Mouse (Mus musculus) layer of hippocampus, postnatal 36 days (tissue): Measurements from ENCODE around the gene S100a13. TPM values are rescaled to one million over a fixed set of nuclear protein-coding genes. Genes with fewer than 3 reads are reported as not detected.

ENCODE experiments used
- DNase-seq, 2 experiments: peaks; one replicate each; pipeline ENCODE4 v3.0.0; 2022
- total RNA-seq, 2 experiments: library from RNA; stranded (reverse); gene quantifications; 2 replicates each; pipeline ENCODE4 v1.2.3; 2021

Gene S100a13
- total RNA-seq: 10 to 100 TPM; 21.1 to 26.4 TPM

DNA sequence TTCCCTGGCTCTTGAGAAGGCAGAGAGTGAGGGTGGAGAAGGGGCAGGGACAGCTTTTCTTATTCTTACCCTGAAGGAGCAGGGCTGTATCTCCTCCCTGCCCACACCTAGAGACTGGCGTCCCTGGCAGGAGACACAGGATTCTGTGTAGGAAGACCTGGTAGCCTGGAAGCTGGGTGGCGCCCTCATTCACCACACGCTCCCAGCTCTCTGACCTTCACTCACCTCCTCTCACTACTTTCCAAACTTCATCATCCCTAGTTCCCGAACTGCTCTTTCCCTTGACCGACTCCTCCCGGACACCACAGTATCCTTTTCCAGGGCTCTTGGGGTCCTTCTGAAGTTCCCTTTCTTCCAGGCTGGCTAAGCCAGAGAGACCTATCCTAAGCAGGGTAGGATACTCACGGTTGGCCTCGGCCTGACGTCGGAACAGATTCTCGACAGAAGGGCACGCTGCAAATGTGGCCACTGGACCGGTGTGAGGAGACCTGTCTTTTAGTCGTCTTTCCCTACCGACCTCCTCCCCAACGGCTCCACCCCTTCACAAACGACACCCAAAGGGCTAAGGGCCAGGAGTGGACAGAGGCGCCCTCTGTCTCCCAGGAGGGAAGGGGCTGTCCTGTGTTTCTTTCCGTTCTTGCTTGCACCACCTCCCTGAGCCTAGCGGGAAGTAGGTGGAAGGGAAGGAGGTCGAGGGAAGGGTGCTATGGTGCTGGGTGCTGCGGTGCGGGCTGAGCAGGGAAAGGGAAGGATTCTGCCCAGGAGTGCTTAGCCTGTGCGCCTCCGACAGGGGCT is at the start of gene S100a13, which contains the start of gene S100a1:
Gene S100a13 (plus strand): TSS at position 640 of the 795 bp plus-strand sequence.
Gene S100a1 (minus strand): TSS at position 597 of the 795 bp plus-strand sequence.
- peak; percentile 40 to 44 for DNase-seq

- no peak for DNase-seq
Measured at GRCm38 (mm10) chr3:90464552-90465080, 49.6 kb upstream of the S100a13 start.

- no peak for DNase-seq
Measured at GRCm38 (mm10) chr3:90465081-90465685, 49.1 kb upstream of the S100a13 start.

DNA sequence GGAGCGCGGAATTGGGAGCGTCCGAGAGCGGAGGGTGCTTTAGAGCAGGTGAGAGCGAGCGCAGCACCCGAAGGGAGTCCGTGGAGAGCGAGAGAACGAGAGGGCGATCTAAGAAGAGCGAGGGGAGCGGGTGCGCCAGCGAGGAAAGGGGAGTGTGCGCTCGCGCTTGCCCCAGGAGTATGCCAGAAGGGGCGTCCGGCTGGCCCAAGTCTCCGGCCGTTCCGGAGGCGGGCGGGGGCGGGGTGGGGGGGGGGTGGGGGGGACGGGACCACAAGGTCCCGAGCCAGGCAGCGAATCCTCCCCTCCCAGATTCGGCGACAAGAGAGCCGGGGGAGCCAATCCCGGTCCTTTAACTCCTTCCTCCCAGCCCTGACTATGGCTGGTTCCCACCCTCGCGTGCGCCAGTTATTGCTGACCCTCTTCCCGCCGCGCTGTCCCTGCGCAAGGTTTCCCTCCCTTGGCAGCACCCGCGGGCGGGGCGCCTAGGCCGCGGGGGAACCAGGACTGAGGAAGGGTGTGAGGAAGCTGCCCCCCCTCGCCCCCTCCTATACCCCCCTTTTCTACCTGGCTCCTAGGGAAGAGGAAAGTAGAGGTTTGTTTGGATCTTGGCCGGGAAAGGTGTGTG is 48.4 kb upstream of the S100a13 start, which contains the start of gene Npr1:
Gene Npr1 (minus strand): TSS at position 181 of the 625 bp plus-strand sequence.
- DNase-seq: no peak

GRCm38 (mm10) chr3:90466311-90466766 is 47.9 kb upstream of the S100a13 start:
- DNase-seq: peak in 1 of 2 experiments; percentile 48

DNA sequence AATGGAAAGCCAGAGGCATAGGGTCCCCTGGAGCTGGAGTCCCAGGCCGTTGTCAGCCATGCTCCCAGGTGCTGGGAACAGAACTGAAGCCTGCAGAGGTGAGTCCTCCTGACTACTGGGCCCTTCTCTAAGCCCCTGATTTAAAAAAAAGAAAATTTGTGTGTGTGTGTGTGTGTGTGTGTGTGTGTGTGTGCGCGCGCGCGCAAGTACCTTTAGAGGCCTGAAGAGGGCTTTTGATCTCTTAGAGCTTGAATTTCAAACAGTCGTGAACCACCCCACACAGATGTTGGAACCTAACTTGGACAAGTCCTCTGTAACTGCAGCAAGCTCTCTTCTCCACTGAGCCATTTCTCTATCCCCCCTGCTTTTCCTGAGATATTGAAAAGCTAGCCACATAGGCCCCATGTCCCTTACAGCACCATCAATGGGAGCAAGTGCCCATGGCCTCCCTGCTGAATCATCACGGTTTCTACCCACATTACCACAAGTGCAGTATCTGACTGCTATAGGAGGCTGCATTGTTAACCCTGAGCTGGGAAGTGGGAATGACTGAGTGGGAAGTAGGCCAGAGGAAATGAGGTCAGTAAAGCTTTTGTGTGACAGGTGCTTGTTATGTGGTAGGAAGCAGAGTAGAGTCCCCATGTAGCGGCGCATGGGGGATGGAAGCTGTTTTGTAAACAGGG is 46.5 kb upstream of the S100a13 start:
- DNase-seq: no peak

GRCm38 (mm10) chr3:90472213-90472612 is 42.0 kb upstream of the S100a13 start:
- no peak for DNase-seq

DNA sequence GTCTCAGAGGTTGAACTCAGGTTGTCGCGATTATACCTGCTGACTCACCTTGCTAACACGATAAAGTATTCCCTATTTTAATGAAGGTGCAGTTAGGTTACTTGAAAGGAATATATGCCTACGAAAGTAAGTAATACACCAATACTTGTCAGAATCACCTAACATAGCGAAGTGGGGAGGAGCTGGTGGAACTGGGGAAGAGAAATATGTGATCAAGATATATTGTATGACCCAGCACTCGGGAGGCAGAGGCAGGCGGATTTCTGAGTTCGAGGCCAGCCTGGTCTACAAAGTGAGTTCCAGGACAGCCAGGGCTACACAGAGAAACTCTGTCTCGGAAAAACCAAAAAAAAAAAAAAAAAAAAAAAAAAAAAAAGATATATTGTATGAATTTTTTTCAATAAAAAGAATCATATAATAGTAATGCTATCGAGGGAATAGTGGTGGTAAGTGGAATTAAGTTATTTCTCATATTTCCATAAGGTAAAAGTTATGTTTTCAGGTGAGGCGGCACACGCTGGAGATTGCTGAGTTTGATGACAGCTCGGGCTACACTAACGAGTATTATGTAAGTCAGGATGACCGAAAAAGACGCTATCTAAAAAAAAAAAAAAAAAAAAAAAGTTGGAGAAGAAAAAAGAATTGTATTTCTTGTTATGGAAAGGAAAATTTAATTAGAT is 38.9 kb upstream of the S100a13 start:
- DNase-seq: no peak

DNA sequence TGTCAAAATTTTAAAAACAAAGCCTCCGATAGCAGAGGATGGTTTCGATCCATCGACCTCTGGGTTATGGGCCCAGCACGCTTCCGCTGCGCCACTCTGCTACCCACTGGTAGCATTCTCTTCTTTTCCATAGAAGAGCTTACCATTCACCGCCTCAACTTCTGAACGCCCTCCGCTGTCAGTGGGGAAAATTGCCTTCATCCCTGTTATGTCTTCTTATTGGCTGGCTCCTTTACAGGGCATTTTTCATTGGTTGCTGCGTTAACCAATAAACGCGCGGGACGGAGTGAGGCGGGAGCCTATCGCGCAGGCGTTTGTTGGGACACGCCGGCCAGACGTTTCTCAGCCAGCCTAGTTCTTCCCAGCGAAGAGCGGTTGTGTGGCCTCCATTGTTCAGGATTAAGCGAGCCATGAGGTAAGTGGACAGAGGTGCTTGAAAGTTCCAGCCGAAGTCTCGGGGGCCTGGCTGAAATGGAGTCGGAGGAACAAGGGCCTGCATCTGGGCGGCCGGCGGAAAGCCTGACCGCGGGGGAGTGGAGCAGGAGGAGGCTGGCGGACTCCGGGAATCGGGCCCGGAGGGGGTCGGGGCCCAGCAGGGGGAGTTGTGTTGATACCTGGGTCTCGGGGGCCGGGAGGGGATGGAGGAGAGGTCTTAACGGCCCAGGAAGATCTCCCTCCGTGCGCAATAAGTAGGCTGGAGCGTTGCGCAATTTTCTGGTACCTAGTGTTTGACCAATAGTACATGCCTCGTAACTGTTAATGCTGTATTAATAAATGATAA is 38.2 kb upstream of the S100a13 start, which contains the start of gene Ilf2:
Gene Ilf2 (plus strand): TSS at position 296 of the 781 bp plus-strand sequence.
- DNase-seq: peak; percentile 93 to 95

DNA sequence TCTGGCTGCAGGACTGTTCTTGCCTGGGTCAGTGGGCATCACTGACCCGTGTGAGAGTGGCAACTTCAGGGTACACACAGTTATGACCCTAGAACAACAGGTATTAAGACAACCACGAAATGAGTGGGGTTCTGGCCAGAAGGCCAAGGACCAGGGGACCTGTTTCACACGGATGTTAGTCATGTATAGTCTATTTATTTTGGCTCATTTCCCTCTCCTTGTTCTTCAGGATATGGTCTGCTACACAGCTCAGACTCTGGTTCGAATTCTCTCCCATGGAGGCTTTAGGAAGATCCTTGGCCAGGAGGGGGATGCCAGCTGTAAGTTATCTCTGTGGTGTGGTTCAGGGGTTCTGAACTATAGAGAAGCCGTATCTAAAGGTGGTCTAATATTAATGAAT is 27.2 kb upstream of the S100a13 start:
- DNase-seq: no peak

- DNase-seq: no peak
Measured at GRCm38 (mm10) chr3:90488576-90488975, 25.7 kb upstream of the S100a13 start.

- DNase-seq: peak; percentile 94 to 95
Measured at GRCm38 (mm10) chr3:90490696-90491256, 23.5 kb upstream of the S100a13 start, which contains the start of gene Snapin. TSS of gene Snapin (minus strand) at chr3:90491033.

GRCm38 (mm10) chr3:90491350-90491749 is 22.9 kb upstream of the S100a13 start:
- DNase-seq: peak in 1 of 2 experiments; percentile 26

- DNase-seq: no peak
Measured at GRCm38 (mm10) chr3:90493831-90494540, 20.2 kb upstream of the S100a13 start.

- no peak for DNase-seq
Measured at GRCm38 (mm10) chr3:90495850-90496525, 18.2 kb upstream of the S100a13 start.

GRCm38 (mm10) chr3:90497597-90497996 is 16.6 kb upstream of the S100a13 start:
- no peak for DNase-seq

GRCm38 (mm10) chr3:90503444-90503843 is 10.8 kb upstream of the S100a13 start:
- no peak for DNase-seq

GRCm38 (mm10) chr3:90505216-90505615 is 9.0 kb upstream of the S100a13 start:
- DNase-seq: no peak

DNA sequence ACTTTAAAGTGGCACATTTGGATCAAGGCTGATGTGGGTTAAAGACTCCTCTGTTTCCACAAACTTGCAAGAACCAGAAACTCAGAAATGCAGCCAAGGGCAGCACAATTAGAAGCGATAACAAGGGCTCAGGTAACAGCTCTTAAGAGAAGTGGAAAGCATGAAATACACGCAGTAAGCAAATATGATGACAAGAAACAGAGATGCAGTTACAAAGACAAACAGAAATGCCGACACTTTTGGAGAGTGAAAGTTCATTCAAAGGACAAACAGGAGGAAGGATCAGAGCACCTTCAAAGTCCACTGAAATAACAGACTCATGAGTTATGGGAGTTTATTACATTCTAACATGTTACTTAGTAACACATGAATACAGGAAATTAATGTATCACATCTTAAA is 7.9 kb upstream of the S100a13 start:
- DNase-seq: no peak
